Mouse (Mus musculus) CD4-positive, CD25-positive, alpha-beta regulatory T cell (primary cell): ENCODE measurements around the gene Prb1. TPM values are rescaled to one million over a fixed set of nuclear protein-coding genes. Genes with fewer than 3 reads are reported as not detected.

Experiments
- polyA plus RNA-seq: library from polyadenylated mRNA; unstranded; fragments of 100-300 nt; shearing (Covaris generic); gene quantifications from one replicate; pipeline ENCODE4 v1.2.1, GENCODE M21; 2017

The Prb1 gene
- not detected for polyA plus RNA-seq

GRCm38 (mm10) chr6:132210421-132210820, at the start of gene Prb1:
Gene Prb1 (minus strand): TSS chr6:132210521.

Other genes starting within 250 kb of the Prb1 start
- gene Prpmp5, start 104.2 kb upstream of the Prb1 start, polyA plus RNA-seq: 0.41 TPM
- gene Gm8882, start 153.6 kb upstream of the Prb1 start, polyA plus RNA-seq: 0.19 TPM